Mouse (Mus musculus) midbrain, postnatal 0 days (tissue): ENCODE measurements at regions not wholly inside any gene's neighbourhood (a gene's known extent, or its start where the extent isn't known, plus 50 kb on each side); places are given as distances from the start of the nearest gene placed in this dataset.

Source experiments
- ATAC-seq: fragments of 200-750 bp; cut with Nextera tagmentation; 2 replicates; pipeline ENCODE4 v1.8.0; 2017; ENCODE audit warnings: moderate number of reproducible peaks, mild to moderate bottlenecking, moderate TSS enrichment, moderate library complexity; ENCODE audit not compliant: low FRiP score
- DNase-seq: peaks from one replicate; pipeline ENCODE4 v3.0.0-alpha.2; 2015; ENCODE audit warnings: low spot score
- H3K27ac ChIP-seq: fragments of 300-500 bp; sonication (generic); 2 replicates; pipeline ENCODE4 v1.5.1; 2014; ENCODE audit warnings: low read depth, mild to moderate bottlenecking, low read length, mixed read lengths
- H3K27me3 ChIP-seq: fragments of 300-500 bp; sonication (generic); 2 replicates; pipeline ENCODE4 v1.6.1; 2014; ENCODE audit warnings: low read length, control low read depth, mixed read lengths; ENCODE audit not compliant: insufficient read depth
- H3K36me3 ChIP-seq: fragments of 300-500 bp; sonication (generic); 2 replicates; pipeline ENCODE4 v1.6.1; 2014; ENCODE audit warnings: low read length, control low read depth, mixed read lengths; ENCODE audit not compliant: insufficient read depth
- H3K4me1 ChIP-seq: fragments of 300-500 bp; sonication (generic); 2 replicates; pipeline ENCODE4 v1.6.1; 2014; ENCODE audit warnings: mild to moderate bottlenecking, control low read depth, antibody characterized with exemption, low read length, mixed read lengths; ENCODE audit not compliant: insufficient read depth
- H3K4me2 ChIP-seq: fragments of 300-500 bp; sonication (generic); 2 replicates; pipeline ENCODE4 v1.6.1; 2014; ENCODE audit warnings: low read depth, mild to moderate bottlenecking, low read length, mixed read lengths; ENCODE audit not compliant: poor library complexity, severe bottlenecking
- H3K4me3 ChIP-seq: fragments of 300-500 bp; sonication (generic); 2 replicates; pipeline ENCODE4 v1.5.1; 2014; ENCODE audit warnings: low read depth, mild to moderate bottlenecking, low read length, moderate library complexity
- H3K9ac ChIP-seq: fragments of 300-500 bp; sonication (generic); replicated peaks from 2 replicates; pipeline ENCODE4 v1.6.1; 2014; ENCODE audit warnings: mild to moderate bottlenecking, low read length, moderate library complexity, mixed read lengths; ENCODE audit not compliant: poor library complexity, severe bottlenecking
- H3K9me3 ChIP-seq: fragments of 300-500 bp; sonication (generic); 2 replicates; pipeline ENCODE4 v1.6.1; 2016; ENCODE audit warnings: low read length, control low read depth
- CTCF ChIP-seq: IDR thresholded peaks from 2 replicates; pipeline ENCODE4 v1.5.1; 2016; ENCODE audit warnings: antibody characterized with exemption, mild to moderate bottlenecking
- WGBS: fragments of 180-500 bp; shearing (Covaris S2); extraction: QIAGEN DNeasy Blood & Tissue Kit; methylation state at CpG from one replicate; pipeline ENCODE4 v1.1.7; 2014; 5-methylcytosine and 5-hydroxymethylcytosine counted together

DNA sequence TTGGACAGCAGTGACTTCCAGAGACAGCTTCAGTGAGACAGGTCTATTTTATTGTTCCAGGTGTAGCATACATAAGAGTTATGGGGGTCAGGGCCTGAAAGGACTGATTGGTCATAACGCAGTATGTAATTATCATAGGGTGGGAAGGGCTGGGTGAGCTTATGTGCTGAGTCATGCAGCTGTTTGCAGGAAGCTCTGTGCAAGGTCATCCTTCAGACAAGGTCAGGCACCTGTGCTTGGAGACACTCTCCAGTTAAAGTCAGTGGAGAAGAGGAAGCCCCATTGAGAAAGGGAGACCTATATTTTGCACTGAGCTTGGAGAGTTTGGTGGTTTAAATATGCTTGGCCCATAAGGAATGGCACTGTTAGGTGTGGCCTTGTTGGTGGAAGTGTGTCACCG is 62.0 kb upstream of the Nkd1 start:
- Histone ChIP-seq H3K9me3 (no peaks in the 10 kb centered on the region), H3K27ac (no peak overlapping the region), H3K27me3 (no peaks in the 10 kb centered on the region), H3K4me3 (no peak overlapping the region), H3K4me2 (no peak overlapping the region), H3K9ac (no peak overlapping the region), H3K4me1 (no peaks in the 10 kb centered on the region; the same call in 1 of the 2 replicates), H3K36me3 (no peaks in the 10 kb centered on the region)
- DNase-seq (no peak), ATAC-seq (no peak)
- no peak for TF ChIP-seq CTCF
- 93% methylated on average over 2 of the region's 2 CpGs for WGBS

DNA sequence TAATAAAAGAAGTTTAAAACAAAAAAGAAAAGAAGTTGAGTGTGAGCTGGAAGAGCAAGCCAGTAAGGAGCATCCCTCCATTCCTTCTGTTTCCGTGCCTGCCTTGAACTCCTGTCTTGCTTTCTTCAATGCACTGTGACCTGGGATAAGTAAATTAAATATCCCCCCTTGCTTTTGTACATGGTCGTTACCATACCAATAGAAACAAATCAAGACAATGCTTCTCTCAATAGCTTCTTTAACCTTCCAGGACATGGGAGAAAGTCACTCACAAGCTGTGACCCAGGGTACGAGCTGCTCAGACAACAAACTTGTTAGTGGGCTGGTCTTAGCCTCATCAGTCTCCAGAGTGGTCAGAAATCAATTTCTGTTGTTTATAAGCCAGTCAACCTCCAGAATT is 53.4 kb upstream of the Nkd1 start:
- no peaks in the 10 kb centered on the region for H3K27me3 ChIP-seq
- WGBS, result 72% methylated on average over 3 of the region's 3 CpGs
- DNase-seq (no peak), ATAC-seq (no peak)
- H3K9ac ChIP-seq, result no peak overlapping the region
- no peak overlapping the region for H3K27ac ChIP-seq
- H3K4me3 ChIP-seq, result no peak overlapping the region
- H3K4me1 ChIP-seq, result no peaks in the 10 kb centered on the region
- no peak for TF ChIP-seq CTCF
- H3K36me3 ChIP-seq, result no peaks in the 10 kb centered on the region
- H3K4me2 ChIP-seq, result no peak overlapping the region
- H3K9me3 ChIP-seq, result no peaks in the 10 kb centered on the region

DNA sequence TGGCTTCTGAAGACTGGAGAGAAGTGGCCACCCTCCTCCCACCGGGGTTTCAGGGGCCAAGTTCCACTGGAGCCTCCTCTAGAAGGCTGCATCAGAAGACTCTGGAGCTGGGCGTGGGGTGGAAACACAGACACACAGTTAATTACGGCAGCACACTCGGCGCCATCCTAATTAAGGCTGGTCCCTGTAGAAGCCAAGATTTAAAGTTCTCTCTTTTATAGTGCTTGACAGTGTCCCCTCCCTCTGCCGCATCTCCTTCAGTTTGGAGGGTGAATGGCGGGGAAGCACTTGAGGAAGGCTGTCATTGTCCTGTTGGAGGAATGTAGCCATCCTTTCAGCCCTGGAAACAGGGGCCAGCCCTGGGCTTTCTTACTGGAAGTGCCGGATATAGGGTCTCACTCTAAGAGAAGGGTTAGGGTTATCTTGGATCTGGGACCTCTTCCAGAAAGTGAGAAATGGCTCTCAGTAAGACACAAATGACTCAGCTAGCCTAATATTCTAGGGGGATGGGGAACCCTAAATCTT is 50.2 kb upstream of the Nkd1 start:
- Histone ChIP-seq H3K36me3 (no peaks in the 10 kb centered on the region), H3K27ac (no peak overlapping the region), H3K4me2 (no peak overlapping the region), H3K9me3 (no peaks in the 10 kb centered on the region), H3K4me1 (no peaks in the 10 kb centered on the region), H3K27me3 (no peaks in the 10 kb centered on the region), H3K9ac (no peak overlapping the region), H3K4me3 (no peak overlapping the region)
- DNase-seq (no peak), ATAC-seq (no peak)
- WGBS, result 48% methylated on average over 8 of the region's 8 CpGs
- no peak for TF ChIP-seq CTCF
